Mouse (Mus musculus) neural tube, embryonic 13.5 days (tissue): ENCODE results near the gene Mccc1. TPM values are rescaled to one million over a fixed set of nuclear protein-coding genes. Genes with fewer than 3 reads are reported as not detected.
A peak's percentile ranks its signal among the peaks of the same experiment; 100 is the strongest.

Experiments used
- ATAC-seq: fragments of 200-750 bp; cut with Nextera tagmentation; 2 replicates; pipeline ENCODE4 v1.8.0; 2017; ENCODE audit warnings: low read depth, mild to moderate bottlenecking, moderate TSS enrichment, moderate library complexity
- H3K27ac ChIP-seq: fragments of 300-500 bp; sonication (generic); replicated peaks from 2 replicates; pipeline ENCODE4 v1.5.1; 2015; ENCODE audit warnings: moderate library complexity, mild to moderate bottlenecking, inconsistent platforms
- H3K27me3 ChIP-seq: fragments of 300-500 bp; sonication (generic); 2 replicates; pipeline ENCODE4 v1.6.1; 2015; ENCODE audit warnings: mild to moderate bottlenecking, inconsistent platforms
- H3K36me3 ChIP-seq: fragments of 300-500 bp; sonication (generic); 2 replicates; pipeline ENCODE4 v1.6.1; 2015; ENCODE audit warnings: mild to moderate bottlenecking, inconsistent platforms
- H3K4me1 ChIP-seq: fragments of 300-500 bp; sonication (generic); replicated peaks from 2 replicates; pipeline ENCODE4 v1.6.1; 2015; ENCODE audit warnings: inconsistent platforms
- H3K4me2 ChIP-seq: fragments of 300-500 bp; sonication (generic); 2 replicates; pipeline ENCODE4 v1.6.1; 2015; ENCODE audit warnings: inconsistent platforms, mild to moderate bottlenecking, moderate library complexity
- H3K4me3 ChIP-seq: fragments of 300-500 bp; sonication (generic); 2 replicates; pipeline ENCODE4 v1.5.1; 2015; ENCODE audit warnings: mild to moderate bottlenecking, inconsistent platforms
- H3K9ac ChIP-seq: fragments of 300-500 bp; sonication (generic); 2 replicates; pipeline ENCODE4 v1.6.1; 2015; ENCODE audit warnings: moderate library complexity, mild to moderate bottlenecking, inconsistent platforms
- H3K9me3 ChIP-seq: fragments of 300-500 bp; sonication (generic); 2 replicates; pipeline ENCODE4 v1.6.1; 2016; ENCODE audit warnings: inconsistent platforms
- WGBS: fragments of 180-500 bp; shearing (Covaris S2); methylation state at CpG from one replicate; pipeline ENCODE4 v1.1.7; 2015; 5-methylcytosine and 5-hydroxymethylcytosine counted together
- polyA plus RNA-seq: library from polyadenylated mRNA; unstranded; fragments of >200 nt; fragmentation: Nextera tagmentation; extraction: Ambion mirVana; gene quantifications from 2 replicates; pipeline ENCODE4 v1.2.1, GENCODE M21; 2015

Gene Mccc1
- polyA plus RNA-seq, 1 experiment from 2014 or later: 33.3 TPM

DNA sequence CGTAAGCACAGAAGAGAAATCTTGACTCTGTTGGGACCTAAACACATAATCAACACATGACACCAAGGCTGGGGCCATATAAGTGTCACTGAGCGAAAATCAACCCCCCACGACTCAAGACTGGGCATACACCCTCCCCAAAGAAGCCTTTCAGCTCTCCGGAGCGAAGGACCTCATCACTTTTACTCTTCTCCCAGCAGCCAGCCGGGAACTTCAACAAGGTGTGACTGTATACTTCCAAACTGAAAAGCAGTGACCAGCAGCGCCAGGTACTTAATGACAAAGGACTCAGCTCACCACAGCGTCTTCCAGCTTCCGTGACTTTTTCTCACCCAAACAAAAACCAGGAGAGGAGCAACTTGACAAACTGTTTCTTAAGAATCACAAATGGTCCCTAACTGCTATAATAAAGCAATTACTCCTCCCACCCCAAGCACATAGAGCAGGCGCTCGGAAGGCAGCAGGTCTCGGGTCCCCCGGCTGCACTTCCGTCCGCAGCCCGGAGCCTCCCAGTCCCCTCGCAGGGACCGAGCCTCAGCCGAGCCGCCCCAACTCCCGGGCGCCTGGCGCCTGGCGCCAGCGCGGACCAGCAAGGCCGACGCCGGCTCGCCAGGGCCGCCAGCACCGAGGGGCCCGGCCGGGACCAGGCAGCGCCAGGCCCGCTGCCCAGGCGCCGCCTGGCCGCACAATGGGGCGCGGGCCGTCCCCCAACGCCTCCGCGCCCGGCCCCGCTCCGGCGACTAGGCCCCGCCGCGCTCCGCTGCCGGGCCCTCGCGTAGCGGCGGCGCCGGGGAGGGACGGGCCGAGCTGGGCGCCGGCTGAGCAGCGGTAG is 68.4 kb downstream of the Mccc1 start:
- peak overlapping the region; percentile 92 for H3K27ac ChIP-seq
- H3K4me3 ChIP-seq: peak overlapping the region; percentile 92
- H3K4me1 ChIP-seq: peaks cover 36% of the 10 kb centered on the region
- H3K9me3 ChIP-seq: no peaks in the 10 kb centered on the region
- peak overlapping the region; percentile 89 for H3K4me2 ChIP-seq
- H3K9ac ChIP-seq: peak overlapping the region; percentile 97
- H3K36me3 ChIP-seq: no peaks in the 10 kb centered on the region
- H3K27me3 ChIP-seq: no peaks in the 10 kb centered on the region
- WGBS: under 1% methylated on average over 63 of the region's 65 CpGs
- ATAC-seq: peak; percentile 80

DNA sequence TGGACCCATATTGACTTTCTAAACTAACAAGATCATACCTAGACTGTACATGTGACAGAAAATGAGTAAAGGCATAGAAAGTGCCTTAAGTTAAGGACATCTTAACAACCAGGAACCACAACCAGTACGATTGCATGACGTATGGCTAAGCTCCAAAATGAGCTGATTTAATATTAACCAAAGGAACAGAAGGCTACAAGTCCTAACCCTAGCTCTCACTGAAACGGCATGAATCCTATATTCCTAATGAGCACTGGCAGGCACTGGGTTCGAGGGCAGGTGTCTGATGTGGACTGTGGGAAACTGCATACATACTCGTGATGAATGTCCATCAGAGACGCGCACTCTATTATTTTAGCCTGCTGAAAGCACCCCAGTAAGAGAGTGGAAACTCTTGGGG is 69.1 kb downstream of the Mccc1 start:
- Histone ChIP-seq H3K36me3 (no peaks in the 10 kb centered on the region), H3K9ac (peak overlapping the region; percentile 97), H3K9me3 (no peaks in the 10 kb centered on the region), H3K27ac (no peak overlapping the region), H3K4me2 (peak overlapping the region; percentile 89), H3K4me1 (peaks cover 36% of the 10 kb centered on the region), H3K27me3 (no peaks in the 10 kb centered on the region), H3K4me3 (peak overlapping the region; percentile 92)
- 31% methylated on average over 7 of the region's 7 CpGs for WGBS
- no peak for ATAC-seq

DNA sequence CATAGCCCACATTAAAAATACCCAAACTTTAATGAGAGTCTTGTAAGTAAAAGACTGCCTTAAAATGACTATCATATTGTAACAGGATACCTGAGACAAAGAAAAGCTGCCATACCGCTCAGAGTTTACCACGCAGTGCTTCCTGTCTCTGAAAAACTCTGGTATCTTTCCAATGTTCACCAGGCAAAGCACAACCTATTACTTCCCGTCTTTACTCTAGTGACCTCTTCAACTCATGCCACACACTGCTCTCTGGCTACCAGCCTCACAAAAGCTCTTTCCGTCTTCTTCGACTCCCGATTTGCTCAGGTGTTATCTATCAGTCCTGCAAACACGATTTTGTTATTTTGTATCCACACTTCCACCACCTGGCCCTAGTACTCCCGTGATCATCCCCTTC is 70.6 kb downstream of the Mccc1 start:
- ATAC-seq: no peak
- Histone ChIP-seq H3K9ac (peak overlapping the region; percentile 6; the same call in 1 of the 2 replicates), H3K4me3 (no peak overlapping the region), H3K27ac (no peak overlapping the region), H3K9me3 (no peaks in the 10 kb centered on the region), H3K4me2 (no peak overlapping the region), H3K4me1 (peaks cover 36% of the 10 kb centered on the region), H3K27me3 (no peaks in the 10 kb centered on the region), H3K36me3 (no peaks in the 10 kb centered on the region)
- WGBS: 78% methylated on average over 8 of the region's 8 CpGs

DNA sequence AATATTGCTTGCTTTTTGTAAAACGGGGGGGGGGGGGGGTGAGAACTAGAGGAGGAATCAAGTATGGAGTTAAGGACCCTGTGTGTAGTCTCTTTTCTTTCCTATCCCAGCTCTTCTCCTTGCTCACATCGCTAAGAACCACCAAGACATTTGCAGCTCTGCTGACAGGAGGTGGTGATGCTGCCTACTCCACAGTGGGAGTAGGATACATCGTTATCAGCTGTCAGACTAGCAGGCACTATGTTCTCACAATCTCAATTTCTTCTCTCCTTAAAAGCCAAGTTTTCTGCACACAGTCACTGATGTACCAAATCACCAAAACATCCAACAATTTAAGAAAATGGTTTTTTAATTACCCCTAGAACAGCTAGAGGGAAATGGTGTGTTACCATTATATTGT is 71.1 kb downstream of the Mccc1 start:
- no peaks in the 10 kb centered on the region for H3K36me3 ChIP-seq
- no peak overlapping the region for H3K4me3 ChIP-seq
- H3K4me1 ChIP-seq: peaks cover 34% of the 10 kb centered on the region
- H3K9me3 ChIP-seq: no peaks in the 10 kb centered on the region
- 76% methylated on average over 3 of the region's 3 CpGs for WGBS
- ATAC-seq: no peak
- no peak overlapping the region for H3K27ac ChIP-seq
- H3K27me3 ChIP-seq: no peaks in the 10 kb centered on the region
- no peak overlapping the region for H3K9ac ChIP-seq
- H3K4me2 ChIP-seq: no peak overlapping the region

DNA sequence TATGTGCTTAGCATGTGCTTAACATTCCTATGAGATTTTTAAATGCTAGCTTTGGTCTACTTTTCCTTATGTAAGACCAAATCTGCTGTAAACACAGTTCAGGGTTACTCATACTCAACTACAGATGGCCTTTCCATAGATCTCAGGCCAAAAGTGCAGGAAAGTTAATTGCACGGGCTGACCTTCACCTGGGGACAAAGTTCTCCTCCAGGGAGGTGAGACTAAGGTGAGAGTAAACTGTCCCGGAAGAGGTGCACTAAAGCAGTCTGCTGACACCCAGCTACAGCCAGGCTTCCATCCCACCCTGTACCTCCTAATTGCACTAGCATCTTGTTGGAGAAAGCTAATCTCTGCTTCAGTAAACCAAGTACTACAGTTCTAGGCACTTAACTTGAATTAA is 74.6 kb downstream of the Mccc1 start:
- H3K27ac ChIP-seq: no peak overlapping the region
- no peaks in the 10 kb centered on the region for H3K27me3 ChIP-seq
- no peak overlapping the region for H3K9ac ChIP-seq
- H3K4me2 ChIP-seq: no peak overlapping the region
- no peak for ATAC-seq
- H3K4me3 ChIP-seq: no peak overlapping the region
- H3K9me3 ChIP-seq: no peaks in the 10 kb centered on the region
- WGBS: 88% methylated on average over 2 of the region's 2 CpGs
- H3K4me1 ChIP-seq: peaks cover 28% of the 10 kb centered on the region
- no peaks in the 10 kb centered on the region for H3K36me3 ChIP-seq

DNA sequence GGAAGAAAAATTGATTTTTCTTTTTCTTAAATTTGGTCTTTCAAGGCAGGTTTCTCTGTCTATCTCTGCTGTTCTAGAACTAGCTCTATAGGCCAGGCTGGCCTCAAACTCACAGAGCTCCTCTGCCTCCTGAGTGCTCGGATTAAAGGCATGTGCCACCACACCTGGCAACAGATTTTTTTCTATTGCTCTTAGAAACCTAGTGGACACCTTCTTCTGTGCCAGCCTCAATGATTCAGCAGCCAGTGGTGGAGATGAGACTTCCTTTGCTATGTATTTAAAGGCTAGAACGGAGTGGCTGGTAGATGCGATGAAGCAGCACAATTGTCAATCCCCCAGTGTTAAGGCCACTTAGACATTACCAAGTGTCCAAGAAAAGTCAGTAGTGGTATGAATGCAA is 76.5 kb downstream of the Mccc1 start:
- Histone ChIP-seq H3K27me3 (no peaks in the 10 kb centered on the region), H3K4me3 (no peak overlapping the region), H3K4me2 (no peak overlapping the region), H3K27ac (no peak overlapping the region), H3K4me1 (peaks cover 16% of the 10 kb centered on the region), H3K36me3 (no peaks in the 10 kb centered on the region), H3K9me3 (no peaks in the 10 kb centered on the region), H3K9ac (no peak overlapping the region)
- WGBS: 83% methylated on average over 3 of the region's 3 CpGs
- ATAC-seq: no peak

DNA sequence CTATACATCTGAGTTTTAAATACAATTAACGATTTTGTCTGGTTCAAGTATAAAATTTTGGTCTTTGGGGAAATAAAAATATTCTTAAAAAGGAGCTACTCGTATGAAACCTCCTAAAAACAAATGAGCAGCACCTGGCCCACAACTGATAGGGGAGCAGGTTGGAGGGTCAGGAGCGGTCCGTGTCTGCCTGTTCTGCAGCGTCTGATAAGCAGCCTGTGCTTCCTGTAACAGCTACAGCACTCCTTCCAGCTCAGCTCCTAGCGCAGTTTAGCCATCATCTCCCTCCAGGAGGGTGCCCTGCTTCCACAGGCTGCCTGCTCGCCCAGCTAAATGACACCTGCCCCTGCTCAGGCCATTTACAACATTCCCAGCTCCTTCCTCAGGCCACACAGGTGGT is 77.0 kb downstream of the Mccc1 start:
- no peaks in the 10 kb centered on the region for H3K27me3 ChIP-seq
- peaks cover 16% of the 10 kb centered on the region for H3K4me1 ChIP-seq
- H3K36me3 ChIP-seq: no peaks in the 10 kb centered on the region
- no peak overlapping the region for H3K27ac ChIP-seq
- H3K9ac ChIP-seq: no peak overlapping the region
- no peaks in the 10 kb centered on the region for H3K9me3 ChIP-seq
- WGBS: 51% methylated on average over 7 of the region's 7 CpGs
- no peak overlapping the region for H3K4me3 ChIP-seq
- no peak for ATAC-seq
- no peak overlapping the region for H3K4me2 ChIP-seq

DNA sequence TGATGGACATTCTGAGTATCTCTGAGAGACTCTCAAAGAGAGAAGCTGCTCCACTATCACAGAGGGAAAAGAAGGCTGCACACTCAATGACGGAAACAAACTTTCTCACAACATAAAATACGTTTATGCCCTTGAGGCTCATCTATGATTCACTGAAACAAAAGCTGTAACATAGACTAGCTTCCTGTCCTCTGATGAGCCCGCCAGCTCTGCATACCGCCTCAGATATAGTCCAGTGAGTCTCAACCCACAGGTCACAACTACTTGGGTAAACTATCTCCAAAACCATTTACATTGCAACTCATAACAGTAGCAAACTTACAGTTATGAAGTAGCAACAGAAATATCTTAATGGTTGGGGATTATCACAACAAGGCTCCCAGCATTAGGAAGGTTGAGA is 78.0 kb downstream of the Mccc1 start:
- H3K4me2 ChIP-seq: no peak overlapping the region
- no peak overlapping the region for H3K9ac ChIP-seq
- no peak overlapping the region for H3K4me3 ChIP-seq
- H3K4me1 ChIP-seq: peaks cover 16% of the 10 kb centered on the region
- no peaks in the 10 kb centered on the region for H3K27me3 ChIP-seq
- H3K36me3 ChIP-seq: peaks cover 9% of the 10 kb centered on the region
- no peaks in the 10 kb centered on the region for H3K9me3 ChIP-seq
- WGBS: 76% methylated on average over 4 of the region's 4 CpGs
- no peak for ATAC-seq
- no peak overlapping the region for H3K27ac ChIP-seq

DNA sequence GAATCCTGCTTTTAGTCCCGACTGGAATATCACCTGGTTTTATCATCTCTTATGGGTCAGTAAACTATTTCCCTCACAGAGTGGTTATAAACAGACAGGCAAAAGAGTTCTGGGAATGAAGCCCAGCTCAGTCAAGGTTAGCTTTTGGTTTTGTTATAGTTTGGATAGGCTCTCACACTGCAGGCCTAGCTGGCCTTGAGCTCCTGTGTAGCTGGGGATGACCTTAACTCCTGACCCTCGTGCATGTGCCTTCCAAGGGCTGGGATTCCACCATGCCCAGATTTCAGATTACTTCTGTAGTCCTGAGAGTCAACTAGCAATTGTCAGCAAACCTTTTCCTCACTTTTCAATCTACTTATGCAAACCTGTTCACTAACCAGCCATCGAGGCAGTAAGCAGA is 82.2 kb downstream of the Mccc1 start:
- H3K9ac ChIP-seq: no peak overlapping the region
- H3K27me3 ChIP-seq: no peaks in the 10 kb centered on the region
- no peak overlapping the region for H3K4me2 ChIP-seq
- 0 out of 2 replicates have a peak, but pooled peaks cover 4% of the 10 kb centered on the region for H3K9me3 ChIP-seq
- H3K4me1 ChIP-seq: peaks cover 10% of the 10 kb centered on the region; the same call in 1 of the 2 replicates
- ATAC-seq: no peak
- H3K4me3 ChIP-seq: no peak overlapping the region
- no peak overlapping the region for H3K27ac ChIP-seq
- 93% methylated on average over 3 of the region's 3 CpGs for WGBS
- peaks cover 45% of the 10 kb centered on the region for H3K36me3 ChIP-seq

Other genes with a start within 250 kb of the Mccc1 start
- 30.7 and 30.9 TPM in 2 replicates for gene Atp11b, start 246.6 kb downstream of the Mccc1 start, polyA plus RNA-seq
- gene Dcun1d1, start 63.2 kb downstream of the Mccc1 start, polyA plus RNA-seq: 98.8 and 114 TPM in 2 replicates
- not detected in 2 replicates for gene Ccdc144b, start 52.9 kb upstream of the Mccc1 start, polyA plus RNA-seq
- gene Acad9, start 65.3 kb upstream of the Mccc1 start, polyA plus RNA-seq: 75.6 and 81.2 TPM in 2 replicates
- gene D3Ertd254e, start 150.3 kb upstream of the Mccc1 start, polyA plus RNA-seq: 12.3 and 14.0 TPM in 2 replicates
- 0.47 and 0.59 TPM in 2 replicates for gene Qrfpr, start 221.6 kb upstream of the Mccc1 start, polyA plus RNA-seq